Mouse (Mus musculus) lung, postnatal 0 days (tissue): Measurements from ENCODE around the gene Hhatl. TPM values are rescaled to one million over a fixed set of nuclear protein-coding genes. Genes with fewer than 3 reads are reported as not detected.

Source experiments
- ATAC-seq: fragments of 200-750 bp; cut with Nextera tagmentation; 2 replicates; pipeline ENCODE4 v1.8.0; 2017; ENCODE audit warnings: moderate library complexity
- DNase-seq: peaks from one replicate; pipeline ENCODE4 v3.0.0-alpha.2; 2016; ENCODE audit warnings: low spot score
- H3K27ac ChIP-seq: fragments of 300-500 bp; sonication (generic); 2 replicates; pipeline ENCODE4 v1.5.1; 2014; ENCODE audit warnings: antibody characterized with exemption, mild to moderate bottlenecking, low read length, mixed read lengths
- H3K27me3 ChIP-seq: fragments of 300-500 bp; sonication (generic); replicated peaks from 2 replicates; pipeline ENCODE4 v1.6.1; 2014; ENCODE audit warnings: low read length, mixed read lengths; ENCODE audit not compliant: insufficient read depth
- H3K36me3 ChIP-seq: fragments of 300-500 bp; sonication (generic); 2 replicates; pipeline ENCODE4 v1.6.1; 2014; ENCODE audit warnings: low read length, mixed read lengths; ENCODE audit not compliant: insufficient read depth
- H3K4me1 ChIP-seq: fragments of 300-500 bp; sonication (generic); 2 replicates; pipeline ENCODE4 v1.6.1; 2014; ENCODE audit warnings: antibody characterized with exemption, low read depth, low read length, mixed read lengths; ENCODE audit not compliant: insufficient read depth
- H3K4me2 ChIP-seq: fragments of 300-500 bp; sonication (generic); replicated peaks from 2 replicates; pipeline ENCODE4 v1.6.1; 2014; ENCODE audit warnings: low read depth, mild to moderate bottlenecking, low read length, moderate library complexity, mixed read lengths
- H3K4me3 ChIP-seq: fragments of 300-500 bp; sonication (generic); 2 replicates; pipeline ENCODE4 v1.5.1; 2014; ENCODE audit warnings: low read depth, low read length
- H3K9ac ChIP-seq: fragments of 300-500 bp; sonication (generic); replicated peaks from 2 replicates; pipeline ENCODE4 v1.6.1; 2014; ENCODE audit warnings: low read depth, mild to moderate bottlenecking
- H3K9me3 ChIP-seq: fragments of 300-500 bp; sonication (generic); 2 replicates; pipeline ENCODE4 v1.6.1; 2016; ENCODE audit warnings: low read length, mixed read lengths
- CTCF ChIP-seq: IDR thresholded peaks from 2 replicates; pipeline ENCODE4 v1.5.1; 2016; ENCODE audit warnings: antibody characterized with exemption, mild to moderate bottlenecking
- EP300 ChIP-seq: IDR thresholded peaks from 2 replicates; pipeline ENCODE4 v1.6.1; 2016; ENCODE audit warnings: antibody characterized with exemption, mild to moderate bottlenecking, control low read depth
- WGBS: fragments of 180-500 bp; shearing (Covaris S2); extraction: QIAGEN DNeasy Blood & Tissue Kit; methylation state at CpG from one replicate; pipeline ENCODE4 v1.1.7; 2014; 5-methylcytosine and 5-hydroxymethylcytosine counted together
- polyA plus RNA-seq: library from polyadenylated mRNA; unstranded; fragments of >200 nt; fragmentation: Nextera tagmentation; extraction: Ambion mirVana; gene quantifications from 2 replicates; pipeline ENCODE4 v1.2.1, GENCODE M21; 2015

Gene Hhatl
- polyA plus RNA-seq, 1 experiment from 2014 or later, result 1.0 TPM

- no peaks in the 10 kb centered on the region for H3K27me3 ChIP-seq
- TF ChIP-seq CTCF (no peak), EP300 (no peak)
- DNase-seq (no peak), ATAC-seq (no peak)
- no peak overlapping the region for H3K4me3 ChIP-seq
- H3K27ac ChIP-seq, result no peak overlapping the region
- H3K9me3 ChIP-seq, result no peaks in the 10 kb centered on the region
- H3K4me2 ChIP-seq, result no peak overlapping the region
- no peaks in the 10 kb centered on the region for H3K4me1 ChIP-seq
- 87% methylated on average over 8 of the region's 8 CpGs for WGBS
- H3K36me3 ChIP-seq, result peaks cover 69% of the 10 kb centered on the region
- H3K9ac ChIP-seq, result no peak overlapping the region
These were observed 48.3 kb downstream of the Hhatl start for GRCm38 (mm10) chr9:121744051-121744450.

DNA sequence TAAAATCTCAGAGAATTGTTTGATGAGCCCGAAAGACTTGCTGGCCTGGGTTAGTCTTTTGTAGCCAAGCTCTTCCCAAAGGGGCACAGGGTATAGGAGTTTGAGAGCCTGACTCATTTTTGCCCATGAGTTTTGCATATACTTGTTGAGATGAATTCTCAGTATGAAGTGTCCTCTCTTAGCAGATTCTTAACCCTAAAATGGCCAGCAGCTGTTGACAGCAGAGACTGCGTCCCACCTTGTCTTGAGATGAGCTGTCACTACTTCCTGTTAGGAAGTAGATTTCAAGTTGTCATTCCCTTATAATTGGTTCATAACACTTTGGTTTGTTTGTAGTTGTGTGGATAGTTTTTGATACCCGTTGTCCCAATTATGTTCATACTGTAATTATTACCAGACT, 51.1 kb downstream of the Hhatl start:
- peaks cover 41% of the 10 kb centered on the region for H3K36me3 ChIP-seq
- H3K27ac ChIP-seq, result no peak overlapping the region
- H3K9ac ChIP-seq, result no peak overlapping the region
- H3K4me2 ChIP-seq, result no peak overlapping the region
- ATAC-seq (no peak), DNase-seq (no peak)
- no peak overlapping the region for H3K4me3 ChIP-seq
- no peaks in the 10 kb centered on the region for H3K27me3 ChIP-seq
- TF ChIP-seq EP300 (no peak), CTCF (no peak)
- H3K4me1 ChIP-seq, result no peaks in the 10 kb centered on the region
- WGBS, result 89% methylated on average over 3 of the region's 3 CpGs
- no peaks in the 10 kb centered on the region for H3K9me3 ChIP-seq

DNA sequence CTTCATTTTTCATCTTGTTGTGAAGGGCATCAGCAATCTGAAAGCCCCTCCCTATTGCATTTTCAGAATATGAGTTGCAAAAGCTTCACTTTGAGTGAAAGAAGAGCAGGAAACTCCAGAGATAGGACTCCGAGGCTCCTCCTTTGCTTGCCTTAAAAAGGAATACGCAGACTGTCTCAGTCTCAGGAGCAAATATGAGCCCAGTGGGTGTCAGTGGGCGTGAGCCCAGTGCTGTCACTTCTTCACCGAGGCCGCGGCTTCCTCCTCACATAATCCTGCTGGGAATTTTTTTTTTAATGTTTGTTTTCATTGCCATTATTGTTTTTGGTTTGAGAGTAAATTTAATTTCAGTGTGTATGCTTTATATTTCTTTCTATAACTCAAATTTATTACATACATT, 51.8 kb downstream of the Hhatl start:
- ATAC-seq (no peak), DNase-seq (no peak)
- no peak overlapping the region for H3K4me2 ChIP-seq
- TF ChIP-seq EP300 (no peak), CTCF (no peak)
- H3K4me3 ChIP-seq, result no peak overlapping the region
- H3K9me3 ChIP-seq, result no peaks in the 10 kb centered on the region
- no peaks in the 10 kb centered on the region for H3K4me1 ChIP-seq
- peaks cover 35% of the 10 kb centered on the region for H3K36me3 ChIP-seq
- 87% methylated on average over 6 of the region's 6 CpGs for WGBS
- H3K27ac ChIP-seq, result no peak overlapping the region
- no peak overlapping the region for H3K9ac ChIP-seq
- H3K27me3 ChIP-seq, result no peaks in the 10 kb centered on the region

Other genes starting within 250 kb of the Hhatl start
- gene Lyzl4, start 150.4 kb downstream of the Hhatl start, polyA plus RNA-seq, result not detected in 2 replicates
- gene Vipr1, start 149.8 kb downstream of the Hhatl start, polyA plus RNA-seq, result 0.20 and 0.29 TPM in 2 replicates
- 6.1 and 7.7 TPM in 2 replicates for gene Sec22c, start 87.0 kb downstream of the Hhatl start, polyA plus RNA-seq
- gene Ss18l2, start 82.2 kb downstream of the Hhatl start, polyA plus RNA-seq, result 79.7 and 104 TPM in 2 replicates
- gene Nktr, start 73.3 kb downstream of the Hhatl start, polyA plus RNA-seq, result 43.6 and 51.3 TPM in 2 replicates
- gene Zfp651, start 33.2 kb downstream of the Hhatl start, polyA plus RNA-seq, result 10.7 and 11.2 TPM in 2 replicates
- gene Klhl40, start 14.9 kb downstream of the Hhatl start, polyA plus RNA-seq, result 0.05 TPM in 1 of 2 replicates, not detected in the other
- gene Ccdc13, start 47.0 kb upstream of the Hhatl start, polyA plus RNA-seq, result 1.8 and 2.0 TPM in 2 replicates
- 164 and 206 TPM in 2 replicates for gene Higd1a, start 65.9 kb upstream of the Hhatl start, polyA plus RNA-seq
- gene Ackr2, start 105.8 kb upstream of the Hhatl start, polyA plus RNA-seq, result 14.8 and 16.2 TPM in 2 replicates
- gene Cyp8b1, start 123.8 kb upstream of the Hhatl start, polyA plus RNA-seq, result 0.10 and 0.18 TPM in 2 replicates
- 1.6 and 3.0 TPM in 2 replicates for gene Fam198a, start 158.5 kb upstream of the Hhatl start, polyA plus RNA-seq
- 4.3 and 5.6 TPM in 2 replicates for gene Pomgnt2, start 204.6 kb upstream of the Hhatl start, polyA plus RNA-seq